Mouse (Mus musculus) kidney, embryonic 16.5 days (tissue): ENCODE results near the gene Smoc2. TPM values are rescaled to one million over a fixed set of nuclear protein-coding genes. Genes with fewer than 3 reads are reported as not detected.

Source experiments
- ATAC-seq: fragments of 200-750 bp; cut with Nextera tagmentation; 2 replicates; pipeline ENCODE4 v1.8.0; 2017; ENCODE audit warnings: moderate TSS enrichment; ENCODE audit not compliant: low FRiP score, low TSS enrichment
- H3K27ac ChIP-seq: fragments of 300-500 bp; sonication (generic); 2 replicates; pipeline ENCODE4 v1.5.1; 2014; ENCODE audit warnings: low read length
- H3K27me3 ChIP-seq: fragments of 300-500 bp; sonication (generic); 2 replicates; pipeline ENCODE4 v1.6.1; 2014; ENCODE audit warnings: low read length, control low read depth, mixed read lengths; ENCODE audit not compliant: insufficient read depth
- H3K36me3 ChIP-seq: fragments of 300-500 bp; sonication (generic); 2 replicates; pipeline ENCODE4 v1.6.1; 2014; ENCODE audit warnings: low read length, control low read depth, mixed read lengths; ENCODE audit not compliant: insufficient read depth
- H3K4me1 ChIP-seq: fragments of 300-500 bp; sonication (generic); 2 replicates; pipeline ENCODE4 v1.6.1; 2014; ENCODE audit warnings: low read length, control low read depth, mixed read lengths; ENCODE audit not compliant: insufficient read depth
- H3K4me2 ChIP-seq: fragments of 300-500 bp; sonication (generic); replicated peaks from 2 replicates; pipeline ENCODE4 v1.6.1; 2014; ENCODE audit warnings: low read depth, low read length
- H3K4me3 ChIP-seq: fragments of 300-500 bp; sonication (generic); 2 replicates; pipeline ENCODE4 v1.5.1; 2014; ENCODE audit warnings: mild to moderate bottlenecking, low read length
- H3K9ac ChIP-seq: fragments of 300-500 bp; sonication (generic); replicated peaks from 2 replicates; pipeline ENCODE4 v1.6.1; 2014; ENCODE audit warnings: low read length
- H3K9me3 ChIP-seq: fragments of 300-500 bp; sonication (generic); 2 replicates; pipeline ENCODE4 v1.6.1; 2016; ENCODE audit warnings: low read length, control low read depth
- WGBS: fragments of 180-500 bp; shearing (Covaris S2); extraction: QIAGEN DNeasy Blood & Tissue Kit; methylation state at CpG from one replicate; pipeline ENCODE4 v1.1.7; 2014; 5-methylcytosine and 5-hydroxymethylcytosine counted together
- polyA plus RNA-seq: library from polyadenylated mRNA; unstranded; fragments of >200 nt; fragmentation: Nextera tagmentation; extraction: Ambion mirVana; gene quantifications from 2 replicates; pipeline ENCODE4 v1.2.1, GENCODE M21; 2015

Gene Smoc2
- polyA plus RNA-seq, 1 experiment from 2014 or later = 97.5 TPM

- Histone ChIP-seq H3K27me3 (no peaks in the 10 kb centered on the region), H3K9me3 (0 out of 2 replicates have a peak, but pooled peaks cover 3% of the 10 kb centered on the region), H3K4me1 (peaks cover 13% of the 10 kb centered on the region), H3K4me3 (no peak overlapping the region), H3K9ac (no peak overlapping the region), H3K4me2 (no peak overlapping the region), H3K36me3 (no peaks in the 10 kb centered on the region), H3K27ac (no peak overlapping the region)
- 63% methylated on average over 6 of the region's 6 CpGs for WGBS
- ATAC-seq = no peak
Observed at GRCm38 (mm10) chr17:14384980-14385379, 105.7 kb downstream of the Smoc2 start.

- ATAC-seq = no peak
- Histone ChIP-seq H3K9me3 (0 out of 2 replicates have a peak, but pooled peaks cover 3% of the 10 kb centered on the region), H3K4me3 (no peak overlapping the region), H3K4me1 (no peaks in the 10 kb centered on the region), H3K27ac (no peak overlapping the region), H3K4me2 (no peak overlapping the region), H3K9ac (no peak overlapping the region), H3K36me3 (no peaks in the 10 kb centered on the region), H3K27me3 (no peaks in the 10 kb centered on the region)
- 63% methylated on average over 6 of the region's 6 CpGs for WGBS
Observed at GRCm38 (mm10) chr17:14387261-14387660, 108.0 kb downstream of the Smoc2 start.

GRCm38 (mm10) chr17:14392443-14392842 lies 113.1 kb downstream of the Smoc2 start:
- no peaks in the 10 kb centered on the region; the same call in 1 of the 2 replicates for H3K4me1 ChIP-seq
- no peak overlapping the region for H3K9ac ChIP-seq
- no peak overlapping the region for H3K4me2 ChIP-seq
- H3K27me3 ChIP-seq = no peaks in the 10 kb centered on the region
- WGBS = 73% methylated on average over 2 of the region's 2 CpGs
- ATAC-seq = no peak
- no peaks in the 10 kb centered on the region for H3K36me3 ChIP-seq
- H3K27ac ChIP-seq = no peak overlapping the region
- no peaks in the 10 kb centered on the region for H3K9me3 ChIP-seq
- no peak overlapping the region for H3K4me3 ChIP-seq

GRCm38 (mm10) chr17:14394861-14395260 lies 115.6 kb downstream of the Smoc2 start:
- H3K9ac ChIP-seq = no peak overlapping the region
- ATAC-seq = no peak
- no peaks in the 10 kb centered on the region for H3K27me3 ChIP-seq
- 47% methylated on average over 5 of the region's 5 CpGs for WGBS
- H3K4me3 ChIP-seq = no peak overlapping the region
- H3K4me1 ChIP-seq = no peaks in the 10 kb centered on the region; the same call in 1 of the 2 replicates
- H3K36me3 ChIP-seq = no peaks in the 10 kb centered on the region
- H3K9me3 ChIP-seq = no peaks in the 10 kb centered on the region
- no peak overlapping the region for H3K4me2 ChIP-seq
- H3K27ac ChIP-seq = no peak overlapping the region

GRCm38 (mm10) chr17:14397456-14397855 lies 118.2 kb downstream of the Smoc2 start:
- Histone ChIP-seq H3K36me3 (no peaks in the 10 kb centered on the region), H3K9ac (no peak overlapping the region), H3K27ac (no peak overlapping the region), H3K4me3 (no peak overlapping the region), H3K4me1 (peaks cover 4% of the 10 kb centered on the region; the same call in 1 of the 2 replicates), H3K9me3 (no peaks in the 10 kb centered on the region), H3K4me2 (no peak overlapping the region), H3K27me3 (no peaks in the 10 kb centered on the region)
- WGBS = 59% methylated on average over 5 of the region's 5 CpGs
- ATAC-seq = peak; percentile 47; the same call in 1 of the 2 replicates

GRCm38 (mm10) chr17:14398650-14399424 lies 119.5 kb downstream of the Smoc2 start:
- Histone ChIP-seq H3K4me3 (no peak overlapping the region), H3K9me3 (no peaks in the 10 kb centered on the region), H3K27ac (no peak overlapping the region), H3K36me3 (no peaks in the 10 kb centered on the region), H3K9ac (no peak overlapping the region), H3K4me2 (no peak overlapping the region), H3K4me1 (peaks cover 4% of the 10 kb centered on the region; the same call in 1 of the 2 replicates), H3K27me3 (no peaks in the 10 kb centered on the region)
- 89% methylated on average over 8 of the region's 8 CpGs for WGBS
- ATAC-seq = no peak

- Histone ChIP-seq H3K4me1 (peaks cover 4% of the 10 kb centered on the region; the same call in 1 of the 2 replicates), H3K27me3 (no peaks in the 10 kb centered on the region), H3K4me2 (no peak overlapping the region), H3K9me3 (no peaks in the 10 kb centered on the region), H3K9ac (no peak overlapping the region), H3K36me3 (no peaks in the 10 kb centered on the region), H3K4me3 (no peak overlapping the region), H3K27ac (0 out of 2 replicates have a peak overlapping the region, but pooled peaks have one; percentile 14)
- ATAC-seq = peak; percentile 18; the same call in 1 of the 2 replicates
- WGBS = 53% methylated on average over 5 of the region's 5 CpGs
Observed at GRCm38 (mm10) chr17:14400960-14401359, 121.7 kb downstream of the Smoc2 start.

GRCm38 (mm10) chr17:14407874-14408273 lies 128.6 kb downstream of the Smoc2 start:
- WGBS = 53% methylated on average over 5 of the region's 5 CpGs

GRCm38 (mm10) chr17:14412460-14412859 lies 133.2 kb downstream of the Smoc2 start:
- 69% methylated on average over 2 of the region's 2 CpGs for WGBS
- Histone ChIP-seq H3K4me3 (no peak overlapping the region), H3K9me3 (no peaks in the 10 kb centered on the region), H3K4me1 (no peaks in the 10 kb centered on the region), H3K9ac (no peak overlapping the region), H3K36me3 (no peaks in the 10 kb centered on the region), H3K27me3 (no peaks in the 10 kb centered on the region), H3K4me2 (no peak overlapping the region), H3K27ac (no peak overlapping the region)
- ATAC-seq = no peak

More at GRCm38 (mm10) chr17:14407874-14408273, 128.6 kb downstream of the Smoc2 start:
- H3K4me2 ChIP-seq = no peak overlapping the region
- no peak overlapping the region for H3K27ac ChIP-seq
- H3K27me3 ChIP-seq = no peaks in the 10 kb centered on the region
- no peaks in the 10 kb centered on the region for H3K9me3 ChIP-seq
- H3K4me3 ChIP-seq = no peak overlapping the region
- H3K9ac ChIP-seq = no peak overlapping the region
- no peaks in the 10 kb centered on the region for H3K36me3 ChIP-seq
- H3K4me1 ChIP-seq = no peaks in the 10 kb centered on the region
- no peak for ATAC-seq

GRCm38 (mm10) chr17:14414511-14414910 lies 135.2 kb downstream of the Smoc2 start:
- 70% methylated on average over 5 of the region's 5 CpGs for WGBS
- Histone ChIP-seq H3K9me3 (no peaks in the 10 kb centered on the region), H3K4me2 (no peak overlapping the region), H3K9ac (no peak overlapping the region), H3K4me1 (no peaks in the 10 kb centered on the region), H3K27ac (no peak overlapping the region), H3K36me3 (no peaks in the 10 kb centered on the region), H3K27me3 (no peaks in the 10 kb centered on the region), H3K4me3 (no peak overlapping the region)
- ATAC-seq = no peak
